Mouse (Mus musculus) kidney, adult 2 months (tissue): ENCODE data around the gene Uqcr11. TPM values are rescaled to one million over a fixed set of nuclear protein-coding genes. Genes with fewer than 3 reads are reported as not detected.

Experiments used
- DNase-seq: peaks from one replicate; pipeline ENCODE4 v3.0.0; 2021
- H3K27ac ChIP-seq: fragments of 200-500 bp; 2 replicates; pipeline ENCODE4 v1.5.1; 2012; ENCODE audit warnings: low read depth, low read length, control low read depth, inconsistent platforms; ENCODE audit not compliant: insufficient read depth
- H3K27me3 ChIP-seq: fragments of 200-500 bp; replicated peaks from 2 replicates; pipeline ENCODE4 v1.6.1; 2012; ENCODE audit warnings: mild to moderate bottlenecking, moderate library complexity, low read length, inconsistent platforms; ENCODE audit not compliant: control insufficient read depth, insufficient read depth
- H3K36me3 ChIP-seq: fragments of 200-500 bp; 2 replicates; pipeline ENCODE4 v1.6.1; 2012; ENCODE audit warnings: mild to moderate bottlenecking, moderate library complexity, low read length, inconsistent platforms; ENCODE audit not compliant: control insufficient read depth, insufficient read depth
- H3K4me1 ChIP-seq: fragments of 200-500 bp; 2 replicates; pipeline ENCODE4 v1.6.1; 2011; ENCODE audit warnings: low read length; ENCODE audit not compliant: control insufficient read depth, insufficient read depth
- H3K4me3 ChIP-seq: fragments of 200-500 bp; 2 replicates; pipeline ENCODE4 v1.5.1; 2011; ENCODE audit warnings: mild to moderate bottlenecking, low read depth, low read length, control low read depth; ENCODE audit not compliant: insufficient read depth
- CTCF ChIP-seq: fragments of 200-500 bp; conservative IDR thresholded peaks from 2 replicates; pipeline ENCODE4 v1.5.1; 2011; ENCODE audit warnings: low read depth, mild to moderate bottlenecking, control low read depth, low read length, moderate library complexity, mixed read lengths; ENCODE audit not compliant: insufficient read depth, insufficient read length
- POLR2A ChIP-seq: fragments of 200-500 bp; IDR thresholded peaks from one replicate; pipeline ENCODE4 v1.6.1; 2011; ENCODE audit warnings: low read depth, low read length, control low read depth
- WGBS: fragments of 180-500 bp; shearing (Covaris S2); methylation state at CpG from one replicate; pipeline ENCODE4 v1.1.7; 2018; 5-methylcytosine and 5-hydroxymethylcytosine counted together
- polyA plus RNA-seq: library from polyadenylated mRNA; depleted of rRNA; stranded (reverse); fragments of >200 nt; gene quantifications from 2 replicates; pipeline ENCODE4 v1.2.3, GENCODE M21; 2012

The Uqcr11 gene
- polyA plus RNA-seq, 1 experiment, result 3,968 TPM

- Histone ChIP-seq H3K4me3 (no peak overlapping the region), H3K36me3 (no peaks in the 10 kb centered on the region), H3K4me1 (peaks cover 9% of the 10 kb centered on the region; the same call in 1 of the 2 replicates), H3K27me3 (no peaks in the 10 kb centered on the region), H3K27ac (no peak overlapping the region)
- WGBS, result 86% methylated on average over 4 of the region's 4 CpGs
- TF ChIP-seq POLR2A (no peak), CTCF (no peak)
- no peak for DNase-seq
These were observed 22.5 kb downstream of the Uqcr11 start for GRCm38 (mm10) chr10:80384115-80384639.

GRCm38 (mm10) chr10:80383431-80383830, 23.2 kb downstream of the Uqcr11 start:
- H3K27ac ChIP-seq, result no peak overlapping the region
- WGBS, result 53% methylated on average over 4 of the region's 4 CpGs
- H3K36me3 ChIP-seq, result no peaks in the 10 kb centered on the region
- H3K4me3 ChIP-seq, result no peak overlapping the region
- no peak for DNase-seq
- TF ChIP-seq CTCF (peak; percentile 34; the same call in 1 of the 2 replicates), POLR2A (no peak)
- no peaks in the 10 kb centered on the region for H3K27me3 ChIP-seq
- peaks cover 9% of the 10 kb centered on the region; the same call in 1 of the 2 replicates for H3K4me1 ChIP-seq

- no peak overlapping the region for H3K27ac ChIP-seq
- peaks cover 3% of the 10 kb centered on the region; the same call in 1 of the 2 replicates for H3K4me1 ChIP-seq
- DNase-seq, result no peak
- no peak overlapping the region for H3K4me3 ChIP-seq
- no peaks in the 10 kb centered on the region for H3K27me3 ChIP-seq
- no peaks in the 10 kb centered on the region for H3K36me3 ChIP-seq
- WGBS, result 69% methylated on average over 7 of the region's 7 CpGs
- TF ChIP-seq CTCF, result no peak
- no peak for TF ChIP-seq POLR2A
These were observed 23.8 kb downstream of the Uqcr11 start for GRCm38 (mm10) chr10:80382641-80383365.

GRCm38 (mm10) chr10:80377716-80378115, 28.9 kb downstream of the Uqcr11 start:
- 49% methylated on average over 10 of the region's 10 CpGs for WGBS
- TF ChIP-seq POLR2A (no peak), CTCF (peak; percentile 45)
- H3K27me3 ChIP-seq, result no peaks in the 10 kb centered on the region
- no peaks in the 10 kb centered on the region for H3K36me3 ChIP-seq
- no peak overlapping the region for H3K4me3 ChIP-seq
- no peak overlapping the region for H3K27ac ChIP-seq
- no peaks in the 10 kb centered on the region for H3K4me1 ChIP-seq
- DNase-seq, result no peak

- Histone ChIP-seq H3K27me3 (no peaks in the 10 kb centered on the region), H3K4me3 (no peak overlapping the region), H3K4me1 (no peaks in the 10 kb centered on the region), H3K27ac (no peak overlapping the region), H3K36me3 (no peaks in the 10 kb centered on the region)
- DNase-seq, result peak; percentile 94
- TF ChIP-seq POLR2A, result no peak
- peak; percentile 92 for TF ChIP-seq CTCF
- 2% methylated on average over 7 of the region's 7 CpGs for WGBS
These were observed 30.5 kb downstream of the Uqcr11 start for GRCm38 (mm10) chr10:80376160-80376559.

- peak; percentile 80 for TF ChIP-seq CTCF
- no peak for TF ChIP-seq POLR2A
- no peak overlapping the region for H3K4me3 ChIP-seq
- H3K27ac ChIP-seq, result no peak overlapping the region
- no peaks in the 10 kb centered on the region for H3K4me1 ChIP-seq
- H3K36me3 ChIP-seq, result no peaks in the 10 kb centered on the region
- 31% methylated on average over 6 of the region's 6 CpGs for WGBS
- H3K27me3 ChIP-seq, result no peaks in the 10 kb centered on the region
- DNase-seq, result peak; percentile 88
These were observed 32.6 kb downstream of the Uqcr11 start for GRCm38 (mm10) chr10:80374063-80374462.

- no peak for TF ChIP-seq POLR2A
- no peak for TF ChIP-seq CTCF
- H3K4me3 ChIP-seq, result no peak overlapping the region
- 93% methylated on average over 6 of the region's 6 CpGs for WGBS
- H3K27ac ChIP-seq, result no peak overlapping the region
- no peaks in the 10 kb centered on the region for H3K27me3 ChIP-seq
- H3K36me3 ChIP-seq, result no peaks in the 10 kb centered on the region
- no peaks in the 10 kb centered on the region for H3K4me1 ChIP-seq
- no peak for DNase-seq
These were observed 33.9 kb downstream of the Uqcr11 start for GRCm38 (mm10) chr10:80372706-80373105.
